Comparison of ENCODE assay signal across 10 mouse cellular contexts in genomic region chr9:63058506-63059233, GRCm38 (mm10).
DNase-seq lines count a peak whose midpoint lies in the region; ATAC-seq and TF ChIP-seq lines count a peak whose summit lies in the region.
"Had no signal": no experiment of that assay in that cellular context is flagged by ENCODE, and none has a peak within 500 bp of the region (broad histone marks: within the 10 kb centered on the region; RNA-seq: fewer than 3 reads in every experiment).

No protein-coding gene starts in this region.

- ATAC-seq in heart, embryonic 15.5 days (replicated peaks; ENCODE audit: insufficient number of reproducible peaks, insufficient read depth, low FRiP score, low read depth) = no peak
- ATAC-seq in forebrain, embryonic 11.5 days (replicated peaks; ENCODE audit: low FRiP score) = peak; percentile 18; the same call in 1 of the 2 replicates
- ATAC-seq: Patski had no signal

- no peak overlapping the region for H3K9ac ChIP-seq in heart, embryonic 15.5 days
- H3K9ac ChIP-seq in heart, adult 2 months (ENCODE audit: low read depth, low read length) = no peak overlapping the region
- H3K9ac ChIP-seq in ES-Bruce4 (ENCODE audit: low read depth, poor library complexity, severe bottlenecking) = 0 out of 2 replicates have a peak overlapping the region, but pooled peaks have one; percentile 14
- H3K9ac ChIP-seq in forebrain, embryonic 11.5 days (ENCODE audit: low read length) = peak overlapping the region; percentile 43

- intact Hi-C loops in heart, adult 2 months (cut with DNase I) = loop anchor here (5.0 kb wide), 1 partner anchor 211 kb away; no protein-coding TSS in a partner anchor

- no peak for TF ChIP-seq CTCF in heart, adult 2 months (IDR thresholded peaks at IDR 0.05)
- no peak for TF ChIP-seq CTCF in ES-Bruce4 (IDR thresholded peaks at IDR 0.05; ENCODE audit: low read depth, low read length)

- H3K4me3 ChIP-seq in heart, embryonic 15.5 days = peak overlapping the region; percentile 30
- H3K4me3 ChIP-seq in heart, adult 2 months = no peak overlapping the region
- no peak overlapping the region for H3K4me3 ChIP-seq in ES-Bruce4 (ENCODE audit: low read depth, low read length)
- peak overlapping the region; percentile 0; the same call in 1 of the 2 replicates for H3K4me3 ChIP-seq in forebrain, embryonic 11.5 days (ENCODE audit: low read depth, low read length)
- H3K4me3 ChIP-seq in midbrain, embryonic 10.5 days = peak overlapping the region; percentile 44
- H3K4me3 ChIP-seq: megakaryocyte, embryonic 14.5 days had no signal

- H3K27ac ChIP-seq in heart, embryonic 15.5 days = peak overlapping the region; percentile 38; the same call in 1 of the 2 replicates
- no peak overlapping the region for H3K27ac ChIP-seq in heart, adult 2 months
- H3K27ac ChIP-seq in ES-Bruce4 (ENCODE audit: insufficient read depth, low read length) = no peak overlapping the region
- peak overlapping the region; percentile 51; the same call in 1 of the 2 replicates for H3K27ac ChIP-seq in forebrain, embryonic 11.5 days (ENCODE audit: low read depth, low read length)
- H3K27ac ChIP-seq in midbrain, embryonic 10.5 days (replicated peaks) = peak overlapping the region; percentile 91

- H3K4me2 ChIP-seq in heart, embryonic 15.5 days = peak overlapping the region; percentile 62
- H3K4me2 ChIP-seq in forebrain, embryonic 11.5 days (ENCODE audit: low read depth, low read length, severe bottlenecking) = peak overlapping the region; percentile 46

- no peak for TF ChIP-seq POLR2A in heart, adult 2 months (IDR thresholded peaks at IDR 0.05; ENCODE audit: insufficient read depth, low read depth, low read length)
- no peak for TF ChIP-seq POLR2A in ES-Bruce4 (IDR thresholded peaks at IDR 0.05; ENCODE audit: insufficient read depth, low read length)

- H3K4me1 ChIP-seq in heart, embryonic 15.5 days (replicated peaks) = peaks cover 12% of the 10 kb centered on the region
- peaks cover 2% of the 10 kb centered on the region for H3K4me1 ChIP-seq in heart, adult 2 months (ENCODE audit: control insufficient read depth, insufficient read depth, low read length)
- no peaks in the 10 kb centered on the region for H3K4me1 ChIP-seq in ES-Bruce4 (ENCODE audit: control insufficient read depth, insufficient read depth, low read length)
- peaks cover 7% of the 10 kb centered on the region for H3K4me1 ChIP-seq in forebrain, embryonic 11.5 days (replicated peaks; ENCODE audit: control insufficient read depth, insufficient read depth, low read length)
- peaks cover 35% of the 10 kb centered on the region for H3K4me1 ChIP-seq in midbrain, embryonic 10.5 days

- H3K9me3 ChIP-seq in heart, embryonic 15.5 days (replicated peaks) = peaks cover 8% of the 10 kb centered on the region
- H3K9me3 ChIP-seq in ES-Bruce4 (replicated peaks; ENCODE audit: control insufficient read depth, insufficient read depth, low read length, poor library complexity, severe bottlenecking) = peaks cover 8% of the 10 kb centered on the region; the same call in 1 of the 2 replicates
- peaks cover 6% of the 10 kb centered on the region; the same call in 1 of the 2 replicates for H3K9me3 ChIP-seq in forebrain, embryonic 11.5 days (ENCODE audit: control insufficient read depth, low read length)
- peaks cover 13% of the 10 kb centered on the region for H3K9me3 ChIP-seq in midbrain, embryonic 10.5 days (replicated peaks)

- no peaks in the 10 kb centered on the region; the same call in 1 of the 2 replicates for H3K36me3 ChIP-seq in heart, embryonic 15.5 days
- no peaks in the 10 kb centered on the region for H3K36me3 ChIP-seq in heart, adult 2 months (ENCODE audit: control insufficient read depth, insufficient read depth, low read length)
- H3K36me3 ChIP-seq in ES-Bruce4 (ENCODE audit: control insufficient read depth, insufficient read depth, low read length, poor library complexity, severe bottlenecking) = no peaks in the 10 kb centered on the region
- H3K36me3 ChIP-seq in forebrain, embryonic 11.5 days (ENCODE audit: control insufficient read depth, insufficient read depth, low read length) = no peaks in the 10 kb centered on the region
- H3K36me3 ChIP-seq in midbrain, embryonic 10.5 days = no peaks in the 10 kb centered on the region; the same call in 1 of the 2 replicates

- H3K79me2 ChIP-seq in heart, adult 2 months (replicated peaks; ENCODE audit: control insufficient read depth, insufficient read depth, low read length) = no peaks in the 10 kb centered on the region

- no peak for DNase-seq in heart, adult 2 months
- DNase-seq in forebrain, embryonic 11.5 days (ENCODE audit: low spot score) = peak; percentile 55
- DNase-seq in midbrain, embryonic 10.5 days (ENCODE audit: low spot score) = peak; percentile 74
- no peak for DNase-seq in thymus, postnatal 4 days
- DNase-seq in kidney, adult 9 months = no peak
- no peak for DNase-seq in adipocyte (ENCODE audit: low spot score)

- no peaks in the 10 kb centered on the region for H3K27me3 ChIP-seq in heart, embryonic 15.5 days
- H3K27me3 ChIP-seq in heart, adult 2 months (ENCODE audit: control insufficient read depth, insufficient read depth, low read length) = no peaks in the 10 kb centered on the region
- no peaks in the 10 kb centered on the region for H3K27me3 ChIP-seq in ES-Bruce4 (ENCODE audit: control insufficient read depth, insufficient read depth, low read length, poor library complexity, severe bottlenecking)
- H3K27me3 ChIP-seq in forebrain, embryonic 11.5 days (ENCODE audit: control insufficient read depth, insufficient read depth, low read length) = no peaks in the 10 kb centered on the region
- peaks cover 60% of the 10 kb centered on the region for H3K27me3 ChIP-seq in midbrain, embryonic 10.5 days (ENCODE audit: low read depth, poor library complexity, severe bottlenecking)
- H3K27me3 ChIP-seq: Patski had no signal

- WGBS in heart, embryonic 15.5 days = 38% methylated on average over 16 of the region's 16 CpGs
- WGBS in heart, adult 2 months = 57% methylated on average over 16 of the region's 16 CpGs
- 22% methylated on average over 16 of the region's 16 CpGs for whole genome bisulfite sequencing in forebrain, embryonic 11.5 days
- 14% methylated on average over 16 of the region's 16 CpGs for WGBS in midbrain, embryonic 10.5 days

- no peak for TF ChIP-seq EP300 in heart, adult 2 months (IDR thresholded peaks at IDR 0.05; ENCODE audit: insufficient read depth, low read depth, low read length)
- TF ChIP-seq EP300 in ES-Bruce4 (IDR thresholded peaks at IDR 0.05; ENCODE audit: insufficient read depth, low read depth, low read length) = no peak

Comparison
In these comparisons a context has a peak if more than half of its experiments do, and no peak if none do; other contexts are left out.
1. H3K27ac ChIP-seq: peak in heart, embryonic 15.5 days (single experiment), forebrain, embryonic 11.5 days (single experiment) and midbrain, embryonic 10.5 days (single experiment); none in heart, adult 2 months (single experiment) and ES-Bruce4 (single experiment).
2. H3K4me3 ChIP-seq: peak in heart, embryonic 15.5 days (single experiment), forebrain, embryonic 11.5 days (single experiment) and midbrain, embryonic 10.5 days (single experiment); none in heart, adult 2 months (single experiment) and ES-Bruce4 (single experiment).
3. H3K9ac ChIP-seq: peak in ES-Bruce4 (single experiment) and forebrain, embryonic 11.5 days (single experiment); none in heart, embryonic 15.5 days (single experiment) and heart, adult 2 months (single experiment).
4. DNase-seq: peak in forebrain, embryonic 11.5 days (single experiment) and midbrain, embryonic 10.5 days (single experiment); none in heart, adult 2 months (0 of 2), thymus, postnatal 4 days (single experiment), kidney, adult 9 months (single experiment) and adipocyte (single experiment).